Mouse (Mus musculus) adrenal gland (tissue): ENCODE data around the gene Pigs.

Source experiments
- intact Hi-C: fragments of 180-260 bp; cut with DNase I; formaldehyde crosslinking; loops from one replicate; pipeline ENCODE4 v1.15.1; 2025

Pigs gene

GRCm38 (mm10) chr11:78360125-78360788, 32.0 kb downstream of the Pigs start:
- intact Hi-C loops = loop anchor here (1.0 kb wide), 1 partner anchor 37 kb away; no protein-coding TSS in a partner anchor

DNA sequence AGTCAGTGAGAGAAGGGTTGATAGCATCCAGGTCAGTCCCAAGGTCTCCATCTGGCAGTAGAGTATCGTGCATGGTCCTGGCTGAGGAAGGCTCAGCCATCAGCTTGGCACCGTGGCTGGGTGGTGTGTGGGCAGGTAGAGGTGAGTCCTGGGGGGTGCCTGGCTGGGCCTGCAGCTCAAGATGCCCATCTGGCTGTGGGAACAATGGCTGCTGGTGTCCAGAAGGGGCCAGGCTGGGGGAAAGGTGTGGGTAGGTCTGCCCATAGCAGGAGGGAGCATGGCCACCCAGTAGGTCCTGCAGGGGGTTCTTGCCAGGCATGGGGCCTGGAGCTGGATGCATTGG, 32.5 kb downstream of the Pigs start:
- intact Hi-C loops = loop anchor here (1.0 kb wide), 1 partner anchor 37 kb away; no protein-coding TSS in a partner anchor

DNA sequence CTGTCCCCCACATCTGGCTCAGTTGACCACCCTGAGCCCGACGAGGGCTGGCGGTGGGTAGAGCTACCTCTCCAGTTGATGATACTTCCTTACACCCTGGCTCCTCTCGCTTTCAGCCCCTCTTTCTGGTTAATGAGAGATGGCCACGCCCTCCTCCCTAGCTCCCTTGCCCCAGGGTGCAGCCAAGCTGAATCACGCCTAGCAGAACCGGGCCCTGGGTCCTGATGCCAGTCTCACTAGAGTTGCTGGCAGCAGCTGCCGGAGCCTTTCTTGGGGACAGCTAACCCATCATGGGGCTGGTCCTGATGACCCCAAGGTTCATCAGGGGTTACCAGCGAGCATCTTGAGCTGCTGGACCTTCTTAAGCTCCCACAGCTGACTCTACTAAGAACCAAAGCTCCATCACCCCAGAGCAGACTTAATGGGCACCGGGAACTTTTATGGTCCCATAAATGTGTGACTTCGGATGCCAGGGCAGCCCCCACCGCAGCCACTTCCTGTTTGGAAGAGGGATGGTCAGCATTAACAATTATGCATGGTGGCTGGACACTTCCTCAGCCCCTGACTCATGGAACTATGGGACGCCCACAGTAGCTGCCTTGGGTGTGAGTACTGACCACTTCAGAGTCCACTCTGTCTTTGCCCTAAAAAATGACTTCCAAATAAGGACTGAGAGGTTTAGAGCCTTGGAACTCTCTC, 35.2 kb downstream of the Pigs start:
- intact Hi-C loops = no loop called here

DNA sequence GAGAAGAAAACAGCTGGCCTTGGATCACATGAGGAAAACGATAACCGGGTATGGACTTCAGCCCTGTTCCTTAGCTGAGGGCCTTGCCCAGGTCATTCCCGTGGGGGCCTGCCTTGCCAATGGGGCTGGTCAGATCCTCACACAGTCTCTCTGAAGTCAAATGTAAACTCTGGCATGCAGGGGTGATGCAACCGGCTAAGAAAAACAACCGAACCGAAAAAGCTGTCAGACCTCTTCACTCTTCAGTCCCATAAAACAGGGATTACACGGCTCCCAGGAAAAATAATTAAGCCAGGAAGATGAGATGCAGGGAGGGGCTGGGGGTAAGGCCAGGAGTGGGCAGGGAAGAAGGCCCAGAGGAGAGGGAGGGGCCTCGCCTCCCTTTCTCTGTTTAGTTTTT, 35.9 kb downstream of the Pigs start:
- intact Hi-C loops = no loop called here

GRCm38 (mm10) chr11:78367456-78368225, 39.4 kb downstream of the Pigs start:
- intact Hi-C loops = no loop called here

DNA sequence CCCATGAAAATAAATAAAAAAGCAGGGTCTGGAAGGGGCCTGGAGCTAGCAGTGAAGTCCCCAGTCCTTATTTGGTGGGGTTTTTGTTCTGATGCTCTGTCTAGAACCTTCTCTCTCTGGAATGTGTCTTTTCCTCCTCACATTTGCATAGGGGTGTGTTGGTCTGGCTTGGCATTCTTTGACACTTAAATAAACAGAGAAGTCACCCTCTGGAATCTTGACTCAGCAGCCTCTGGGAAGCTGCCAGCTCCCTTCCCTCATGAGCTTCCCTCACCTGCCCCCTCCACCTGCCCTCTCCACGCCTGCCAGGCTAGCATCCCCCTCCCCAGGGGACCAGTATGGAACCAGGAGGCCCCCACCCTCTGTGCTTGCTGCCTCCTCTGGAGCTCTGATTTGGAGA, 42.2 kb downstream of the Pigs start:
- intact Hi-C loops = no loop called here

DNA sequence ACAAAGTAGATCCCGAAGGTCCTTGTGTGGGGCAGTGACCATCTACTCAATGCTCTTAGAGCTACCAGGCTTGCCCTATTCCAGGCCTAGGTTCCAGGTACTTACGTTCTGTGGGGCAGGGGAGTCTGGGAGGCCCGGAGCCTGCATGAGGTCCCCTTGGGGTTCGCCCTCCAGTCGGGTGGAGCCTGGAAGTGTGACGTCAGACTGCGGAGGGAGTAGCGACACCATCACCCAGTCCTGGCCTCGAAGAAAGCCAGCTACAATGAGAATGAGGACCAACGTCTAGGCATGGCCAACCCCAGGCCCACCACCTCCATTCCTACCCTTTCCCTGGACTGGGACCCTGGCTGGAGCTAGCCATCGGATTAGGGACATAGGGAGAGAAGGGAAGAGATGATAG, 43.5 kb downstream of the Pigs start:
- intact Hi-C loops = no loop called here

DNA sequence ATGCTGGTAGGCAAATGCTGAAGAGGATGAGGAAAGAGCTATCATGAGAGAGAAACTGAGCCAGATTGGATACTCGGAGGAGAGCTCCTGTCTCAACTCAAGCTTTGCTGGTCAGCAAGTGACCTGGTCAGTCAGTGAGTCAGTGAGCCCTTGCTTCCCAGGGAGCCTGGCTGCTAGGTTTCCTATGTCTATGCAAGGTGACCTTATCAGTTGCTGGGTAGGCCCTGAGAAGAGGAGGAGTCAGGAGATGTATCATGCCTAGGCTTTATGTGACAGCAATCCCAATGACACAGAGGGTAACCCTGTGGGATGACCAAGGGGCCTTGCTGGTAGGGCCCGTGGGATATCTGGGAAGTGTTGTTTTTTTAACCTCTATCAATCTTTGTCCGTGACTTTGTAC, 44.0 kb downstream of the Pigs start:
- intact Hi-C loops = no loop called here

DNA sequence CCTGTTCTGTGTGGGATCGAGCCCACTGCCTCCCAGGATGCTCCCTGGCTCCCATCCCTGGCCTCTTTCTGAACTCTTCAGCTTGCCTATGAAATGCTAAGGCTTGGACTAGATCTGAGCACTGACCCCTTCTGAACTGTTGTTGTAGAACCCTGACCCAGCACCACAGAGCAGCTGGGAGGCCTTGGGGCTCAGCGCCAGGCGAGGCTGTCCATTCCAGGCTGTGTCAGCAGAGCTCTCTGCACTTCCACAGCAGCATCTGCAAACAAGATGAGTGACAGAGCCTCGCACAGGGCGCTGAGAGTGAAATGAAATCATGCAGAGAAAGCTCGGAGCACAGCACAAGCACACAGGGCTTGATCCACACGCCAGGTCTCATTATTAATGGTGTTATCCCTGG, 44.4 kb downstream of the Pigs start:
- intact Hi-C loops = no loop called here

DNA sequence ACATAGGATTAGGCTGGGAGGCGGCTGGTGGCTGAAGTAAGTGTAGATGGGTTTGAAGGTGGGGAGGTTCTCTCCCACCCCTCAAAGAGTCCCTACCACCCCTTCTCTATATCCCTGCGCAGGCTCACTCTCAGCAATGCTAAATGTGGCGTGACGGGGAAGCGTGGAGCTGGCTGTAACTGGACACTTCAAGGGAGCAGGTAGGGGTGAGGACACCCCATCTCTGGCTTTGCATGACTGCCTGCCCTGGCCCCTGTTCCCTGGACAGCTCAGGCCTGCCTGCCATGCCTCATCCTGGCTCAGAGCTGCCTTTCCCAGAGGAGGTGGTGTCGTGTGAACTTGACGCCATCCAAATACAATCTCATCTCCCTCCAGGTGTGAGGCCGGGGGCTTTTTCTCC, 45.9 kb downstream of the Pigs start:
- intact Hi-C loops = no loop called here

DNA sequence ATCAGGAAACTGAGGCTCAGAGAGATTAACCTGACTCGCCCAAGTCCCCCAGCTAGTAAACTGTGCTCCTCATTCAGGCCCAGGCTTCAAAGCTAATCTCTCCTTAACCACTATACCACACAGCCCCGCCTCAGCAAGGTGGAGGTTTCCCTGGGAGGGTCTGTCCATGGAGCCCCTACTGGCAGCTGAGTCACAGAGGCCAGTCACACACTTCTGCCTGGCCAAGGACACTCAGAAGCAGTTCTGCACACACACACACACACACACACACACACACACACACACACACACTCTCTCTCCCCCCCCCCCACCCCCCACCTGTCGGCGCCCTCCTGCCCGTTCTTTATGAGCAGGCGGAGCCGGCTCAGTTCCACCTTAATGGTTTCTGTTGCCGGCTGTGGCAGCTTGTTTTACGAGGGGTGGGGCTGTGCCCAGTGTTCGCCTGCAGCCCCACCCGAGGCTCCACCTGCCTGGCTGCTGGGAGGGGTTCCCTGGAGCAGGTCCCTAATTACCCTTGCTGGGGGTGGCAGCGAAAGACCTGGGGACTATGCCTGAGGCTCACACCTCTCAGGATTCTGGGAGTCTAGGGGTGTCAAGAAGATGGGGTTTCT, 49.4 kb downstream of the Pigs start:
- intact Hi-C loops = no loop called here

DNA sequence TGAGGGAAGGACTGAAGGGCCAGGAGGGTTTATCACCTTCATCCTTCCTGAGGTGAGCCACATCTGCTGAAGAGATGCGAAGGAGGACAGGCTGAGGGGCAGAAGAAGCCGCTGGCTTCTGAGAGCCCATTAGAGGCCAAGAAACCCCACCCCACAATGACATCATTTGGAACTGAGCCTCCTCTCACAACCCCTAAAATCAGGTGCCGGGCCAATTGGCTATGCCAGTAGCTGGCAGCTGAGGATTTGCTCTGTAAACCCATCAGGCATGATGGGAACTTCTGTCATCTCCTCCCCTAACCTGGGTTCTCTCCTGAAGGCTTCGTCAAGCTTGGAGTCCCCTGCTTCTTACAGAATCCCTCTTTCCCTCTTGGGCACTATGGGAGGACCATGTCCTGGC, 52.1 kb downstream of the Pigs start:
- intact Hi-C loops = no loop called here

DNA sequence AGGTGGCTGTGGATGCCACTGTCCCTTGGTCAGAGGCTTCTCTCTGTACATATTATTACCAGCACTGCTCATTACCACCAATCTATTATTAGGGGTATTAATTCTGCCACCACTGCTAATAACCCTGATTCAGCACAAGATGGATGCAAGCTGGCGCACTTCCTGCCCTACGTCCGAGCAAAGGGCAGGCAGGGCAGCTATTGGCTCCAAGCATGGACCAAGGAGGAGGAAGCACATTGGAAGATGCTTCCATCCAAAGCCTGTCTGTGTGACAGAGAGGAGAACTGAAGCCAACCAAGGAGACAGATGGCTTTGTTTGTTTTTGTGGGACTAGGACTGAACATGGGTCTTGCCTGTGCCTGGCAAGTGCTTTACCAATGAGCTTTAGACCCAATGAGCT, 52.8 kb downstream of the Pigs start:
- intact Hi-C loops = no loop called here

DNA sequence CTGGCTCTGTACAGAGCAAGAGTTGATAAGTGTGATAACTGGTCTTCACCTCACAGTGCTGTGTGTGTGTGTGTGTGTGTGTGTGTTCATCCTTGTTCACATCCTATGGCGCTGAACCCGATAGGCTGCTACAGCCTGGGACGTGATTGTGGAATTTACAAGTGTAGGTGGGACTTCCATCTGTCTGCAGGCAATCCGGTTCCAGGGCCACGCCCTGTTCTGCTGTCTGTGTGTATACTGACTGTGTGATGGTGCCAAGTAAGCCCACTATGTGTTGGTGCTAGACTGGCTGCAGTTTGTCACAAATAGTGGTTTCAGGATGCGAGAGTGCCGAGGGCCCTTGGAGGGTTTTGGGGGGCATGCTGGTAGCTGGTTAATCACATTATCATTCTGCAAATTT, 54.1 kb downstream of the Pigs start:
- intact Hi-C loops = no loop called here

- intact Hi-C loops = no loop called here
Measured at GRCm38 (mm10) chr11:78382701-78383100, 54.5 kb downstream of the Pigs start.

DNA sequence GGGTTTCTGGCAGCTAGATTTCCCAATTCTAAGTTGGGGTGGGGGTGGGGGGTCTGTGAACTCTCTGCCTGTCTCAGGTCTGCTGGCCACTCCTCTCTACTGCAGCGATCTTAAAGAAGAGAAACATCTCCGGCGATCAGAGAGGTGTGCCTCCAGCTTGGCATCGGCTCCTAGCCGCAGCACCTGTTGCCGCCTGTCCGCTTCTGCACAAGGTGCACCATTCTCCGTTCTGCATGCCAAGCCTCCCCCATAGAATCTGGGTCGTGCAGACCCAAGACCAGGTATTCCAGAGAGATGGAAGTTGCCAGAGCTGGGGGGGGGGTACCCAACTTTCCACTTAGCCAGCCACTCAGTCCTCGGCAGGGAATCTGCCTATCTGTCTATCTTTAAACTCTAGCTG, 57.6 kb downstream of the Pigs start:
- intact Hi-C loops = no loop called here

DNA sequence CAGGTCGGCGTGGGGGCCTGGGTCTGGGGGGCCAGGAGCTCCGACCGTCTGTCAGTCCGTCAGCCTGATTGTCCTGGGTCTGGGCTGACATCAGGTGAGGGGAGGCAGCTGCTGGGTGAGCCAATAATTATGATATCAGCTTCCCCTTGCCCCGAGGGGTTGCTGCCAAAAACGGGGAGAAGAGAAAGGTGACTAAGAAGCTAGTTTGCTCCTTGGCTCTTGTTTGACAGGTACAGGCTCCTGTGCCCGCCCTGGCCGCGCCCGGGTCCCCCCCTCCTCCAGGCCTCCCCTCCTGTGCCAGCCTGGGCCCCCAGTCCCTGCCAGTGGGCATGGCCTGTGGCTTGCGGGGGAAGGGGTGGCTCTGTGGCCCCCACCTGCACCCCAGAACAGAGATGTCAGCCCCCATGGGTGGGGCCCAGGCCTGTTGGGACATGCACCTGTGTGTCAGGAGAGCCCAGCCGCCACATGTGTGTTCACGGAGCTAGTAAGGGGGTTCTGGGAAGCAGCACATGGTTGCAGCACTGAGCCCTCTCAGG, 58.4 kb downstream of the Pigs start, which contains the start of gene Foxn1:
Gene Foxn1 (minus strand): TSS at position 51 of the 536 bp plus-strand sequence.
- intact Hi-C loops = no loop called here
